In the genomic region with DNA sequence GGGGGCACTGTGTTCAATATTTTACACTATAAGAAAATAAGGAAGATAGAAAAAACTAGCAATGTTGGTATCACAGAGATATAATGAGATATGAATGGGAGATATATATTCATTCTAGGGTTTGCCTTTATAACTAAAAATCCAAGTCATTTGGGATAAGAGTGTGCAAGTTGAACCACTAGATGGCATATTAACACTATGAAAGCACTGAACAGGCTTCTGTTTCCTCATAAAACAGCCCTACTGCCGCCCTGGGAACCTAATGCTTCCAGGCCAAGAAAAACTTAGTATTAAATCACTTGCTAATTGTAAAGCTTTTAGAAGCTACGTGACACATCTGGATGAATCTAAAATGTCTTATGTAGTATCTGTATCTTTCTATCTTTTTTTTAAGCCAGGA, we compare ENCODE assay signal across 8 mouse cellular contexts.
DNase-seq lines count a peak whose midpoint lies in the region; ATAC-seq lines count a peak whose summit lies in the region.
"Had no signal": no experiment of that assay in that cellular context is flagged by ENCODE, and none has a peak within 500 bp of the region (broad histone marks: within the 10 kb centered on the region; RNA-seq: fewer than 3 reads in every experiment).

No protein-coding gene starts in this region.

- no peaks in the 10 kb centered on the region for H3K27me3 ChIP-seq in forebrain, embryonic 14.5 days (replicated peaks; ENCODE audit: control insufficient read depth, insufficient read depth, low read length)
- no peaks in the 10 kb centered on the region for H3K27me3 ChIP-seq in neural tube, embryonic 12.5 days (replicated peaks)
- H3K27me3 ChIP-seq: lung, embryonic 15.5 days had no signal

- no peak overlapping the region for H3K4me2 ChIP-seq in forebrain, embryonic 14.5 days (ENCODE audit: low read length)
- no peak overlapping the region for H3K4me2 ChIP-seq in neural tube, embryonic 12.5 days (replicated peaks)
- H3K4me2 ChIP-seq: lung, embryonic 15.5 days had no signal

- peak; percentile 91 for ATAC-seq in forebrain, embryonic 14.5 days
- peak; percentile 86; the same call in 1 of the 2 replicates for ATAC-seq in neural tube, embryonic 12.5 days (ENCODE audit: low FRiP score, low read depth)

- no peaks in the 10 kb centered on the region for H3K36me3 ChIP-seq in forebrain, embryonic 14.5 days (ENCODE audit: control insufficient read depth, insufficient read depth, low read length)
- H3K36me3 ChIP-seq in neural tube, embryonic 12.5 days: no peaks in the 10 kb centered on the region
- H3K36me3 ChIP-seq: lung, embryonic 15.5 days had no signal

- no peaks in the 10 kb centered on the region for H3K9me3 ChIP-seq in forebrain, embryonic 14.5 days (replicated peaks; ENCODE audit: control insufficient read depth, low read length)
- H3K9me3 ChIP-seq in neural tube, embryonic 12.5 days: no peaks in the 10 kb centered on the region
- H3K9me3 ChIP-seq: lung, embryonic 15.5 days had no signal

- DNase-seq in layer of hippocampus, adult 9-11 months: peak; percentile 22
- DNase-seq in layer of hippocampus, postnatal 36 days: no peak
- peak; percentile 75 for DNase-seq in adipocyte (ENCODE audit: low spot score)
- DNase-seq in forebrain, embryonic 14.5 days (ENCODE audit: low spot score): peak; percentile 84
- DNase-seq in kidney, postnatal 14 days: peak; percentile 30
- no peak for DNase-seq in gastrocnemius, adult 8-10 months (ENCODE audit: low spot score in 2 of 2)

- no peak overlapping the region for H3K4me3 ChIP-seq in forebrain, embryonic 14.5 days (ENCODE audit: low read depth, low read length)
- H3K4me3 ChIP-seq in neural tube, embryonic 12.5 days: no peak overlapping the region
- H3K4me3 ChIP-seq: lung, embryonic 15.5 days had no signal

- no peak overlapping the region for H3K27ac ChIP-seq in forebrain, embryonic 14.5 days (ENCODE audit: low read depth, low read length)
- no peak overlapping the region for H3K27ac ChIP-seq in neural tube, embryonic 12.5 days
- H3K27ac ChIP-seq: lung, embryonic 15.5 days had no signal

- no peaks in the 10 kb centered on the region for H3K4me1 ChIP-seq in forebrain, embryonic 14.5 days (ENCODE audit: control insufficient read depth, insufficient read depth, low read length)
- no peaks in the 10 kb centered on the region for H3K4me1 ChIP-seq in neural tube, embryonic 12.5 days
- H3K4me1 ChIP-seq: lung, embryonic 15.5 days had no signal

- 37% methylated on average over 2 of the region's 2 CpGs for WGBS in forebrain, embryonic 14.5 days
- 25% methylated on average over 2 of the region's 2 CpGs for WGBS in neural tube, embryonic 12.5 days

- no peak overlapping the region for H3K9ac ChIP-seq in forebrain, embryonic 14.5 days (ENCODE audit: low read length)
- H3K9ac ChIP-seq in neural tube, embryonic 12.5 days: no peak overlapping the region
- H3K9ac ChIP-seq: lung, embryonic 15.5 days had no signal

Comparison
In these comparisons a context has a peak if more than half of its experiments do, and no peak if none do; other contexts are left out.
1. DNase-seq: peak in layer of hippocampus, adult 9-11 months (single experiment), adipocyte (single experiment), forebrain, embryonic 14.5 days (single experiment) and kidney, postnatal 14 days (single experiment); none in layer of hippocampus, postnatal 36 days (0 of 2) and gastrocnemius, adult 8-10 months (0 of 2).